Mouse (Mus musculus): ENCODE measurements around the gene Tfap4.

GRCm38 (mm10) chr16:4595527-4595963 lies 35.9 kb upstream of the Tfap4 start:
- no peak for TF ChIP-seq POLR2A (IDR thresholded peaks at IDR 0.05; ENCODE audit: borderline replicate concordance, low read depth, low read length)
- no peak for TF ChIP-seq CTCF (IDR thresholded peaks at IDR 0.05; ENCODE audit: low read depth, low read length)
